Mouse (Mus musculus): ENCODE results near the gene Usp36.

Gene Usp36

GRCm38 (mm10) chr11:118247359-118248095 is 42.5 kb downstream of the Usp36 start:
- peak; percentile 41 to 61 for DNase-seq

- DNase-seq = no peak
These were observed 43.3 kb downstream of the Usp36 start for GRCm38 (mm10) chr11:118246724-118247123.

- DNase-seq = no peak
These were observed 44.9 kb downstream of the Usp36 start for GRCm38 (mm10) chr11:118245130-118245529.

- DNase-seq = no peak
These were observed 46.3 kb downstream of the Usp36 start for GRCm38 (mm10) chr11:118243627-118244261.

GRCm38 (mm10) chr11:118242506-118242905 is 47.5 kb downstream of the Usp36 start:
- no peak for DNase-seq

- DNase-seq = no peak
These were observed 49.7 kb downstream of the Usp36 start for GRCm38 (mm10) chr11:118240388-118240787.

- DNase-seq = no peak
These were observed 50.5 kb downstream of the Usp36 start for GRCm38 (mm10) chr11:118239281-118240198.

GRCm38 (mm10) chr11:118236520-118237190 is 53.4 kb downstream of the Usp36 start:
- no peak for DNase-seq

GRCm38 (mm10) chr11:118234929-118235328 is 55.1 kb downstream of the Usp36 start:
- no peak for DNase-seq

- no peak for DNase-seq
These were observed 55.5 kb downstream of the Usp36 start for GRCm38 (mm10) chr11:118234500-118234899.

GRCm38 (mm10) chr11:118233924-118234323 is 56.1 kb downstream of the Usp36 start:
- no peak for DNase-seq

GRCm38 (mm10) chr11:118232314-118232831 is 57.7 kb downstream of the Usp36 start:
- peak in 1 of 2 experiments; percentile 71 for DNase-seq

- DNase-seq = no peak
These were observed 60.1 kb downstream of the Usp36 start for GRCm38 (mm10) chr11:118229941-118230340.

- DNase-seq = peak in 1 of 2 experiments; percentile 56
These were observed 62.4 kb downstream of the Usp36 start for GRCm38 (mm10) chr11:118227650-118228049.

- DNase-seq = no peak
These were observed 63.2 kb downstream of the Usp36 start for GRCm38 (mm10) chr11:118226850-118227249.

- DNase-seq = peak in 1 of 2 experiments; percentile 63
These were observed 64.2 kb downstream of the Usp36 start for GRCm38 (mm10) chr11:118225862-118226261.

- DNase-seq = no peak
These were observed 64.8 kb downstream of the Usp36 start for GRCm38 (mm10) chr11:118225056-118225836.

- no peak for DNase-seq
These were observed 66.5 kb downstream of the Usp36 start for GRCm38 (mm10) chr11:118223416-118224067.

- no peak for DNase-seq
These were observed 67.1 kb downstream of the Usp36 start for GRCm38 (mm10) chr11:118222917-118223316.

- DNase-seq = no peak
These were observed 67.6 kb downstream of the Usp36 start for GRCm38 (mm10) chr11:118222351-118222885.
